Mouse (Mus musculus) E14TG2a.4 (cell line): Measurements from ENCODE around the gene Olfr539.

Experiments used
- CTCF ChIP-seq: conservative IDR thresholded peaks from 2 replicates; pipeline ENCODE4 v1.5.1; 2014; ENCODE audit warnings: low read length
- NANOG ChIP-seq: IDR thresholded peaks from 2 replicates; pipeline ENCODE4 v1.6.1; 2014; ENCODE audit warnings: borderline replicate concordance, low read length, mixed read lengths

GRCm38 (mm10) chr7:140707536-140708284 lies 48.0 kb downstream of the Olfr539 start:
- TF ChIP-seq CTCF, result no peak
- TF ChIP-seq NANOG, result no peak
